Mouse (Mus musculus) erythroblast, embryonic 14.5 days (primary cell): Measurements from ENCODE around the gene Myo18b.

Experiments
- GATA1 ChIP-seq: IDR thresholded peaks from 2 replicates; pipeline ENCODE4 v1.6.1; 2012; ENCODE audit warnings: low read length, inconsistent platforms, mixed read lengths
- TAL1 ChIP-seq: IDR thresholded peaks from 3 replicates; pipeline ENCODE4 v1.6.1; 2012; ENCODE audit warnings: low read length, inconsistent platforms, mixed read lengths

- TF ChIP-seq GATA1, result no peak
- TF ChIP-seq TAL1, result no peak
These were observed 73.7 kb downstream of the Myo18b start for GRCm38 (mm10) chr5:112822426-112822825.
